Mouse (Mus musculus): ENCODE measurements at regions not wholly inside any gene's neighbourhood (a gene's known extent, or its start where the extent isn't known, plus 50 kb on each side); places are given as distances from the start of the nearest gene placed in this dataset.

DNA sequence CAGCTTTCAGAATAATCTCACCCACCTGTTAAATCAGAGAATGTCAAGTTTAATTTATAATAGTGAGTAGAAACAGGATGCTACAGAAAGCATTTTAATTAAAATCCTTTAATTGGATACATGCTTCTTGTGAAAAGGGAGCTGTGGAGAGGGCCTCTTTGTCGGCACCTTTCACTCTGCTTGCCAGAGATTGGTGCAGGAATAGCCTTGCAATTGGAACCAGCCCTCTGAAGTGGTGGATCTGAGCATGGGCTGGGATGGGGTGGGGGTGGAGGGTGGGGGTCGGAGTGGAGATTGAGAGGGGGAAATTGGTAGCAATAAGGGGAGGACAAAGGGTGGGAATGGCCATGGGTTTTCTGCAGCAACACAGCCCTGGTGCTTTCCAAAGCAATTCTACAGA, 207.2 kb downstream of the Tbx15 start:
- Histone ChIP-seq H3K36me3 (ENCODE audit: control insufficient read depth, insufficient read depth, low read length) (no peaks in the 10 kb centered on the region), H3K9me3 (ENCODE audit: control insufficient read depth, low read length) (no peaks in the 10 kb centered on the region), H3K27me3 (ENCODE audit: control insufficient read depth, insufficient read depth, low read length) (no peaks in the 10 kb centered on the region), H3K4me2 (replicated peaks; ENCODE audit: low read depth, low read length) (no peak overlapping the region), H3K9ac (ENCODE audit: low read depth, low read length) (no peak overlapping the region), H3K4me3 (ENCODE audit: low read depth, low read length) (no peak overlapping the region), H3K27ac (ENCODE audit: low read depth, low read length) (no peak overlapping the region), H3K4me1 (replicated peaks; ENCODE audit: control insufficient read depth, insufficient read depth, low read length) (no peaks in the 10 kb centered on the region)
- ATAC-seq (ENCODE audit: low FRiP score), result no peak
- 62% methylated on average over 2 of the region's 2 CpGs for WGBS
- DNase-seq (ENCODE audit: low spot score), result no peak

DNA sequence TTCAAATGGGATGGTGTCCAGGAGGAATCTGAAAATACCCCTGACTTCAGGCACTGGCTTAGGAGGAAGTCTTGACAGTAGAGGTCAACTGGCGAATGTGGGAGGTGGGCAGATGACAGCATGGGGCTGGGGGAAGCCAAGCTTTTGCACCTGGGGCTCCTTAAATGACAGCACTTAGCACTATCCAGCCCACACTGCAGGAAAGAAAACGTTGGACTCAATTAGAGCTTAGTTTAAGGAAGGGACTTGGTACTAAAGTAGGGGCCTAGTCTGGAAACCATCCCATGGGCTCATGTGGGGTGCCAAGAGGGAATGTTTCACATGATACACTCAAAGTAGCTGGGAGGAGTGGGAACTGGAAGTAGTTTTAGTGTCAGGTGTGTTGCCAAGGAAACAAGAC, 207.6 kb downstream of the Tbx15 start:
- H3K27me3 ChIP-seq (ENCODE audit: control insufficient read depth, insufficient read depth, low read length), result no peaks in the 10 kb centered on the region
- WGBS, result 51% methylated on average over 2 of the region's 2 CpGs
- no peak overlapping the region for H3K4me2 ChIP-seq (replicated peaks; ENCODE audit: low read depth, low read length)
- no peaks in the 10 kb centered on the region for H3K4me1 ChIP-seq (replicated peaks; ENCODE audit: control insufficient read depth, insufficient read depth, low read length)
- H3K27ac ChIP-seq (ENCODE audit: low read depth, low read length), result no peak overlapping the region
- H3K9me3 ChIP-seq (ENCODE audit: control insufficient read depth, low read length), result no peaks in the 10 kb centered on the region
- DNase-seq (ENCODE audit: low spot score), result no peak
- ATAC-seq (ENCODE audit: low FRiP score), result no peak
- no peaks in the 10 kb centered on the region for H3K36me3 ChIP-seq (ENCODE audit: control insufficient read depth, insufficient read depth, low read length)
- no peak overlapping the region for H3K4me3 ChIP-seq (ENCODE audit: low read depth, low read length)
- H3K9ac ChIP-seq (ENCODE audit: low read depth, low read length), result no peak overlapping the region

DNA sequence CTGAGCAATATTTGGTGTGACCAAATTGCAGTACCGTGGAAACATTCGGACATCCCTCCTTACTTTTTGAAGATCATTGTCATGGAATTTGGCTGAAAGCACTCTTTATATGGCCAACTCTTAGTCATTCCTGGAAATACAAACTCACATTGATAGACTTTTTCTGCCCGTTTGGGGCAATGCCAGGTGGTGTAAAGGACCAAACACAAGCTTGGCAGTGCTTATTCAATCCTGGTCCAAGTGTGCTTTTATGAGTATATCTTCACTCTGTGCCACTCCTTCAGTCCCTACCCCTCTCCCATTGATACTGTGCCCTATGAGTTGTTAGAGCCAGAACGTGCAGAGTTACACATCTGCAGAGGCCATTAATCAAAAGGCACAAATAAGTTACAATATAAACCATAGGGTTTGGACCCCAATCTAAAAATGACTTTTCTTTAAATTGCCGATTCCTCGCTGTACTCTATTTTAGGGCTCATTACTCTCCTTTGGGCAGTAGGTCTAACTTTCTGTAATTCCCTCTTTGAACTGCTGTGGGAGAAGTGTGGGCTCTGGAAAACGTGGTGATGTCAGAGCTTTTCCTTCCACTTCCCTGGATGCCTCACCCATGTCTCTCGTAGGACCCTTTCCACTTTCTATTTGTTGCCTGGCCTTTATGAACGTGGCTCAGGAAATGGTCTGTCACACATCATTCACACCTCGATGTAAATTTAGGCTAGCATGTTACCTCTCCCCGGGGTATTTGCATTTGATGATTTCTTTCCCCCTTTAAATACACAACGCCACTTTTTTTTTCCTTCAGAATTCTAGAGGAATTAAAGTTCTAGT, 219.1 kb downstream of the Tbx15 start:
- H3K4me2 ChIP-seq (replicated peaks; ENCODE audit: low read depth, low read length), result no peak overlapping the region
- H3K9ac ChIP-seq (ENCODE audit: low read depth, low read length), result no peak overlapping the region
- no peak for DNase-seq (ENCODE audit: low spot score)
- H3K4me1 ChIP-seq (replicated peaks; ENCODE audit: control insufficient read depth, insufficient read depth, low read length), result no peaks in the 10 kb centered on the region
- no peaks in the 10 kb centered on the region for H3K36me3 ChIP-seq (ENCODE audit: control insufficient read depth, insufficient read depth, low read length)
- ATAC-seq (ENCODE audit: low FRiP score), result no peak
- no peak overlapping the region for H3K4me3 ChIP-seq (ENCODE audit: low read depth, low read length)
- H3K9me3 ChIP-seq (ENCODE audit: control insufficient read depth, low read length), result no peaks in the 10 kb centered on the region
- H3K27me3 ChIP-seq (ENCODE audit: control insufficient read depth, insufficient read depth, low read length), result no peaks in the 10 kb centered on the region
- 78% methylated on average over 12 of the region's 12 CpGs for whole genome bisulfite sequencing
- H3K27ac ChIP-seq (ENCODE audit: low read depth, low read length), result no peak overlapping the region

DNA sequence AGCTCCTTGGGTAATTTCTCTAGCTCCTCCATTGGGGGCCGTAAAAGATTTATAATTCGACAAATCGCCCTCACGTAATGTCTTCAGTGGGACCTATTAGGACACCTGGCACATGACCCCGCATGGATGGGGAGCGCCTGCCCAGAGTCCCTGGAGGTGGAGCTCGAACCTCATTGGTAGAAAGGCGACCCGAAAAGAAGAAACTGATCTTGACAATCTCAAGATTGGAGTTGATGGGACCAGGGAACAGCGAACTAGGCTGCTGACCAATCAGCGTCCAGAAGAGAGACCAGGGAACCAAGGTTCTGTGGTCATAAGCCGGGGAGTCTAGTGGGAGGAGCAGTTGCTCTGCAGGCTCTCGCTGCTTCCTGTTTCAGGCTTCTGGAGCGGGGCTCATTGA, 259.8 kb downstream of the Tbx15 start:
- Histone ChIP-seq H3K4me1 (replicated peaks; ENCODE audit: control insufficient read depth, insufficient read depth, low read length) (no peaks in the 10 kb centered on the region), H3K4me3 (ENCODE audit: low read depth, low read length) (no peak overlapping the region), H3K4me2 (replicated peaks; ENCODE audit: low read depth, low read length) (no peak overlapping the region), H3K27ac (ENCODE audit: low read depth, low read length) (no peak overlapping the region), H3K36me3 (ENCODE audit: control insufficient read depth, insufficient read depth, low read length) (no peaks in the 10 kb centered on the region), H3K9me3 (ENCODE audit: control insufficient read depth, low read length) (no peaks in the 10 kb centered on the region), H3K9ac (ENCODE audit: low read depth, low read length) (no peak overlapping the region), H3K27me3 (ENCODE audit: control insufficient read depth, insufficient read depth, low read length) (no peaks in the 10 kb centered on the region)
- no peak for DNase-seq (ENCODE audit: low spot score)
- ATAC-seq (ENCODE audit: low FRiP score), result no peak
- 90% methylated on average over 14 of the region's 14 CpGs for WGBS

DNA sequence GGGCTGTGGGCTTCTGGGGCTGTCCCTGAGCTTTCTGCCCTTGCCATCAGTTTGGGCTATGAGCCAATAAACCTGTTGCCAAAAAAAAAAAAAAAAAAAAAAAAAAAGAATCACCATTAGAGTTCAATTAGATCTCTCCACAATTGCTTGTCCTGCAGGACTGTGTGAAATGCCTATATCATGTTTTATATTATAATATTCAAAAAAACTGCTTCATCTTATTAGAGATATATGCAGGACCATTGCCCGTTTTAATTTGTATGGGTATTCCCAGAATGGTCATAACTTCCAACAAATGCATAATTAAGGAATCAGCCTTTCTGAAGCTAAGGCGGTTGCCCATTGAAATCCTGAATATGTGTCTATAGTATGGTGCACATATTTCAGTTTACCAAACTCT, 264.6 kb downstream of the Tbx15 start:
- Histone ChIP-seq H3K9me3 (ENCODE audit: control insufficient read depth, low read length) (no peaks in the 10 kb centered on the region), H3K4me2 (replicated peaks; ENCODE audit: low read depth, low read length) (no peak overlapping the region), H3K4me1 (replicated peaks; ENCODE audit: control insufficient read depth, insufficient read depth, low read length) (no peaks in the 10 kb centered on the region), H3K27me3 (ENCODE audit: control insufficient read depth, insufficient read depth, low read length) (no peaks in the 10 kb centered on the region), H3K9ac (ENCODE audit: low read depth, low read length) (no peak overlapping the region), H3K4me3 (ENCODE audit: low read depth, low read length) (no peak overlapping the region), H3K27ac (ENCODE audit: low read depth, low read length) (no peak overlapping the region), H3K36me3 (ENCODE audit: control insufficient read depth, insufficient read depth, low read length) (no peaks in the 10 kb centered on the region)
- DNase-seq (ENCODE audit: low spot score) (no peak), ATAC-seq (ENCODE audit: low FRiP score) (no peak)
- 90% methylated on average over 2 of the region's 2 CpGs for WGBS

DNA sequence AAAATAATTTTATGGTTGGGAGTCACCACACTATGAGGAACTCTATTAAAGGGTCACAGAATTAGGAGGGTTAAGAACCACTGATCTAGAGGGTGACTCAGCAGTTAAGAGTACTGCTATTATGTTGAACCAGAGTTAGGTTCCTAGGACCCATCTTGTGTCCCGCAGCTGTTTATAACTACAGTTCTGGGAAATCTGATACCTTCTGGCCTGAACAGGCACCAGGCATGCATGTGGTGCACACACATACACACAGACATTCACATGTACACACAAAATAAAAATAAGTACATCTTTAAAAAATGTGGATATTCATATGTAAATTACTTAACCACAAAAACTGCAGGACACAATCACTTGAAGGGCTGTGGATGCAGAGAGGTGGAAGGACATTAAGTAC, 272.1 kb downstream of the Tbx15 start:
- WGBS, result 83% methylated on average over 1 of the region's 1 CpGs

DNA sequence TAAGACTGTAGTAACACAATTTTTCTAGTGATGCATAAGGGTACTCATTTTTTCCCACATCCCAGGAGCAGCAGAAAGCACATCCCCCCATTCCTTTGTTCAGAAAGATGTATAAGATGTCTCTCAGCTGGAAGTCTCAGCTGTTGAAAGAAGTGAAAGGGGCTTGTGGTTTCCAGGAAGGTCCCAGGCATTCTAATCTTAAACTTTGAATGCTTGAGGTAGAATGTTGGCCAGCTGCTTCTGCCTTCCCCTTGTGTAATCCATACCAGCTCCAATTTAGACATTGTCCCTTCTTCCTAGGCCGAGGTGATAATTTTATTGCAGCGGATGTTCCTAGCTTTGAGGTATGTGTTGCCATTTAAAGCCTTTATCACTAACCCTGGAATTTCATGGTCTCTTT, 272.8 kb downstream of the Tbx15 start:
- ATAC-seq (ENCODE audit: low FRiP score), result no peak
- H3K9ac ChIP-seq (ENCODE audit: low read depth, low read length), result no peak overlapping the region
- H3K4me3 ChIP-seq (ENCODE audit: low read depth, low read length), result no peak overlapping the region
- H3K27ac ChIP-seq (ENCODE audit: low read depth, low read length), result no peak overlapping the region
- H3K27me3 ChIP-seq (ENCODE audit: control insufficient read depth, insufficient read depth, low read length), result no peaks in the 10 kb centered on the region
- DNase-seq (ENCODE audit: low spot score), result no peak
- WGBS, result 72% methylated on average over 2 of the region's 2 CpGs
- H3K4me1 ChIP-seq (replicated peaks; ENCODE audit: control insufficient read depth, insufficient read depth, low read length), result no peaks in the 10 kb centered on the region
- no peaks in the 10 kb centered on the region for H3K9me3 ChIP-seq (ENCODE audit: control insufficient read depth, low read length)
- no peak overlapping the region for H3K4me2 ChIP-seq (replicated peaks; ENCODE audit: low read depth, low read length)
- H3K36me3 ChIP-seq (ENCODE audit: control insufficient read depth, insufficient read depth, low read length), result no peaks in the 10 kb centered on the region

More for the DNA sequence above, 272.1 kb downstream of the Tbx15 start:
- H3K4me3 ChIP-seq (ENCODE audit: low read depth, low read length), result no peak overlapping the region
- H3K4me2 ChIP-seq (replicated peaks; ENCODE audit: low read depth, low read length), result no peak overlapping the region
- H3K36me3 ChIP-seq (ENCODE audit: control insufficient read depth, insufficient read depth, low read length), result no peaks in the 10 kb centered on the region
- H3K27ac ChIP-seq (ENCODE audit: low read depth, low read length), result no peak overlapping the region
- ATAC-seq (ENCODE audit: low FRiP score) (no peak), DNase-seq (ENCODE audit: low spot score) (no peak)
- no peaks in the 10 kb centered on the region for H3K9me3 ChIP-seq (ENCODE audit: control insufficient read depth, low read length)
- no peaks in the 10 kb centered on the region for H3K4me1 ChIP-seq (replicated peaks; ENCODE audit: control insufficient read depth, insufficient read depth, low read length)
- H3K27me3 ChIP-seq (ENCODE audit: control insufficient read depth, insufficient read depth, low read length), result no peaks in the 10 kb centered on the region
- no peak overlapping the region for H3K9ac ChIP-seq (ENCODE audit: low read depth, low read length)

DNA sequence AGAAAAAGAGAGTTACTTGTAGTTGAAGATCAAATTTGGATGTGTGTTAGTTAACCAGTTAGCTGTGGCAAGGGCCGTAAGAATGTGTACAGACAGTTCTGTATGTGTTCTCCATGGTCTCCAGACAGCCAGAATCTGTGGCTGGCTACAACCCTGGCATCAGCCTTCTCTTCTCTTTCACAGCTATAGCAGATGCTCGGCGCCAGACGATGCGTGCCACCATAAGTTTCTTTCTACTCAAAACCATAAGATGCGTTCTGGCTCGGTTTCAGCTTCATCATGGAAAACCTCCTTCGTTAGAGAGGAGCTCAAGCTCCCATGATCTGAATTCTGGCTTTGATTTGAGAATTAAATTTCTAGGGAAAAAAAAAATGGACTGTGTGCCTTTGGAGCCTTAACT, 275.6 kb downstream of the Tbx15 start:
- Histone ChIP-seq H3K27me3 (ENCODE audit: control insufficient read depth, insufficient read depth, low read length) (no peaks in the 10 kb centered on the region), H3K9ac (ENCODE audit: low read depth, low read length) (no peak overlapping the region), H3K9me3 (ENCODE audit: control insufficient read depth, low read length) (no peaks in the 10 kb centered on the region), H3K36me3 (ENCODE audit: control insufficient read depth, insufficient read depth, low read length) (no peaks in the 10 kb centered on the region), H3K4me1 (replicated peaks; ENCODE audit: control insufficient read depth, insufficient read depth, low read length) (no peaks in the 10 kb centered on the region), H3K4me3 (ENCODE audit: low read depth, low read length) (no peak overlapping the region), H3K4me2 (replicated peaks; ENCODE audit: low read depth, low read length) (no peak overlapping the region), H3K27ac (ENCODE audit: low read depth, low read length) (no peak overlapping the region)
- no peak for DNase-seq (ENCODE audit: low spot score)
- no peak for ATAC-seq (ENCODE audit: low FRiP score)
- 97% methylated on average over 8 of the region's 8 CpGs for WGBS

DNA sequence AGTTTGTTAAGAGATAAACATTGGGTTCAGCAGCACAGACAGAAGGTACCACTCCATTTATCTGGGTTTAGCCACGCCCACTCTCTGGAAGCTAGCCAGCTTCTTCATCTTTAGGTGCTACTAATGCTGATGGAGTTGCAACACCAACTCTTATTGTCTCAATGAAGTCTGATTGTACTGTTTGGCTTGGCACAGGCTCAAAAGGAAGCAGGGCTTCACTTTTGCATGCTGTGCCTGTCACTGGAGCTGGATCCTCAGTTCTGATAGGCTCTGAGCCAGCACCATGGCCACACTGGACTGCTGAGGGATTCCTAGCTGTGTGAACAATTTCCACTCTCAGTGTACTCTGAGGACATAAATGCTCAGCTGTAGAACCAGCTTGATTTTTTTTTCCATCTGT, 320.7 kb downstream of the Tbx15 start:
- H3K27me3 ChIP-seq (ENCODE audit: control insufficient read depth, insufficient read depth, low read length), result no peaks in the 10 kb centered on the region
- no peaks in the 10 kb centered on the region for H3K36me3 ChIP-seq (ENCODE audit: control insufficient read depth, insufficient read depth, low read length)
- H3K27ac ChIP-seq (ENCODE audit: low read depth, low read length), result no peak overlapping the region
- H3K4me1 ChIP-seq (replicated peaks; ENCODE audit: control insufficient read depth, insufficient read depth, low read length), result no peaks in the 10 kb centered on the region
- no peak overlapping the region for H3K4me2 ChIP-seq (replicated peaks; ENCODE audit: low read depth, low read length)
- WGBS, result 83% methylated on average over 1 of the region's 1 CpGs
- ATAC-seq (ENCODE audit: low FRiP score) (no peak), DNase-seq (ENCODE audit: low spot score) (no peak)
- H3K9ac ChIP-seq (ENCODE audit: low read depth, low read length), result no peak overlapping the region
- H3K9me3 ChIP-seq (ENCODE audit: control insufficient read depth, low read length), result no peaks in the 10 kb centered on the region
- H3K4me3 ChIP-seq (ENCODE audit: low read depth, low read length), result no peak overlapping the region

Measured in hindbrain, embryonic 11.5 days (tissue).